Mouse (Mus musculus) spleen, adult 10 weeks (tissue): ENCODE results near the gene Pdzrn4. TPM values are rescaled to one million over a fixed set of nuclear protein-coding genes. Genes with fewer than 3 reads are reported as not detected.

Experiments
- polyA plus RNA-seq: library from polyadenylated mRNA; stranded (reverse); fragments of 350-450 nt; fragmentation: Illumina TruSeq; extraction: RNeasy Lipid Tissue Mini Kit (QIAGEN cat#74804); gene quantifications from one replicate; pipeline ENCODE4 v1.2.3, GENCODE M21; 2015; ENCODE audit warnings: low replicate concordance; ENCODE audit not compliant: insufficient read depth

Gene Pdzrn4
- not detected for polyA plus RNA-seq

GRCm38 (mm10) chr15:92396770-92397608, at the start of gene Pdzrn4:
TSS of gene Pdzrn4 (plus strand) at chr15:92396881.

